Mouse (Mus musculus) stomach, embryonic 14.5 days (tissue): Measurements from ENCODE around the gene Hnrnpa0. TPM values are rescaled to one million over a fixed set of nuclear protein-coding genes. Genes with fewer than 3 reads are reported as not detected.
A peak's percentile ranks its signal among the peaks of the same experiment; 100 is the strongest.

Experiments used
- ATAC-seq: fragments of 200-750 bp; cut with Nextera tagmentation; 2 replicates; pipeline ENCODE4 v1.8.0; 2017; ENCODE audit warnings: low read depth, moderate TSS enrichment; ENCODE audit not compliant: insufficient number of reproducible peaks, insufficient read depth, low FRiP score
- H3K27ac ChIP-seq: fragments of 300-500 bp; sonication (generic); 2 replicates; pipeline ENCODE4 v1.5.1; 2014; ENCODE audit warnings: mild to moderate bottlenecking, low read length, moderate library complexity, mixed read lengths
- H3K27me3 ChIP-seq: fragments of 300-500 bp; sonication (generic); 2 replicates; pipeline ENCODE4 v1.6.1; 2014; ENCODE audit warnings: low read length, control low read depth, mixed read lengths; ENCODE audit not compliant: control insufficient read depth, insufficient read depth
- H3K36me3 ChIP-seq: fragments of 300-500 bp; sonication (generic); 2 replicates; pipeline ENCODE4 v1.6.1; 2014; ENCODE audit warnings: mild to moderate bottlenecking, control low read depth, low read length, moderate library complexity, mixed read lengths; ENCODE audit not compliant: control insufficient read depth, insufficient read depth
- H3K4me1 ChIP-seq: fragments of 300-500 bp; sonication (generic); 2 replicates; pipeline ENCODE4 v1.6.1; 2014; ENCODE audit warnings: low read length, control low read depth, mixed read lengths; ENCODE audit not compliant: control insufficient read depth, insufficient read depth
- H3K4me2 ChIP-seq: fragments of 300-500 bp; sonication (generic); replicated peaks from 2 replicates; pipeline ENCODE4 v1.6.1; 2014; ENCODE audit warnings: low read depth, low read length, control low read depth
- H3K4me3 ChIP-seq: fragments of 300-500 bp; sonication (generic); 2 replicates; pipeline ENCODE4 v1.5.1; 2014; ENCODE audit warnings: low read depth, low read length, control low read depth
- H3K9ac ChIP-seq: fragments of 300-500 bp; sonication (generic); replicated peaks from 2 replicates; pipeline ENCODE4 v1.6.1; 2014; ENCODE audit warnings: low read depth, mild to moderate bottlenecking, control low read depth, low read length, moderate library complexity, mixed read lengths
- H3K9me3 ChIP-seq: fragments of 300-500 bp; sonication (generic); 2 replicates; pipeline ENCODE4 v1.6.1; 2016; ENCODE audit warnings: low read depth, low read length, control low read depth; ENCODE audit not compliant: control insufficient read depth
- WGBS: fragments of 180-500 bp; shearing (Covaris S2); extraction: QIAGEN DNeasy Blood & Tissue Kit; methylation state at CpG from one replicate; pipeline ENCODE4 v1.1.7; 2014; 5-methylcytosine and 5-hydroxymethylcytosine counted together
- polyA plus RNA-seq: library from polyadenylated mRNA; unstranded; fragments of >200 nt; fragmentation: Nextera tagmentation; extraction: Ambion mirVana; gene quantifications from 2 replicates; pipeline ENCODE4 v1.2.1, GENCODE M21; 2014

The Hnrnpa0 gene
- polyA plus RNA-seq, result 51.2 and 53.1 TPM in 2 replicates

GRCm38 (mm10) chr13:58128396-58128767 lies at the start of gene Hnrnpa0:
Gene Hnrnpa0, minus strand, starts transcription at chr13:58128556.
- 0% methylated on average over 27 of the region's 62 CpGs for WGBS
- Histone ChIP-seq H3K27me3 (no peaks in the 10 kb centered on the region), H3K27ac (peak within 1 kb of the TSS; percentile 99), H3K4me2 (peak within 1 kb of the TSS; percentile 64), H3K9me3 (no peaks in the 10 kb centered on the region), H3K9ac (peak within 1 kb of the TSS; percentile 100), H3K4me3 (peak within 1 kb of the TSS; percentile 97), H3K36me3 (peaks cover 9% of the 10 kb centered on the region; the same call in 1 of the 2 replicates), H3K4me1 (peaks cover 31% of the 10 kb centered on the region; the same call in 1 of the 2 replicates)
- ATAC-seq, result peak; percentile 93

- Histone ChIP-seq H3K4me3 (no peak overlapping the region), H3K9ac (no peak overlapping the region), H3K9me3 (no peaks in the 10 kb centered on the region), H3K4me1 (no peaks in the 10 kb centered on the region), H3K27me3 (no peaks in the 10 kb centered on the region), H3K4me2 (no peak overlapping the region), H3K36me3 (peaks cover 39% of the 10 kb centered on the region), H3K27ac (no peak overlapping the region)
- no peak for ATAC-seq
- 89% methylated on average over 9 of the region's 9 CpGs for WGBS
Measured at GRCm38 (mm10) chr13:58177511-58178208, 49.3 kb upstream of the Hnrnpa0 start.

- Histone ChIP-seq H3K27me3 (no peaks in the 10 kb centered on the region), H3K4me3 (no peak overlapping the region), H3K4me1 (no peaks in the 10 kb centered on the region), H3K4me2 (no peak overlapping the region), H3K9ac (no peak overlapping the region), H3K36me3 (peaks cover 30% of the 10 kb centered on the region), H3K9me3 (no peaks in the 10 kb centered on the region), H3K27ac (no peak overlapping the region)
- no peak for ATAC-seq
- WGBS, result 71% methylated on average over 3 of the region's 3 CpGs
Measured at GRCm38 (mm10) chr13:58176105-58176504, 47.7 kb upstream of the Hnrnpa0 start.

GRCm38 (mm10) chr13:58168119-58168518 lies 39.8 kb upstream of the Hnrnpa0 start:
- no peak for ATAC-seq
- Histone ChIP-seq H3K36me3 (peaks cover 4% of the 10 kb centered on the region; the same call in 1 of the 2 replicates), H3K27me3 (no peaks in the 10 kb centered on the region), H3K9ac (no peak overlapping the region), H3K4me2 (no peak overlapping the region), H3K4me1 (no peaks in the 10 kb centered on the region), H3K27ac (no peak overlapping the region), H3K9me3 (no peaks in the 10 kb centered on the region), H3K4me3 (no peak overlapping the region)

- 94% methylated on average over 12 of the region's 12 CpGs for WGBS
- no peak overlapping the region for H3K4me2 ChIP-seq
Measured at GRCm38 (mm10) chr13:58163343-58163742, 35.0 kb upstream of the Hnrnpa0 start.

GRCm38 (mm10) chr13:58160761-58161160 lies 32.4 kb upstream of the Hnrnpa0 start:
- H3K4me1 ChIP-seq, result peaks cover 5% of the 10 kb centered on the region; the same call in 1 of the 2 replicates
- WGBS, result 97% methylated on average over 15 of the region's 15 CpGs
- 0 out of 2 replicates have a peak, but pooled peaks cover 3% of the 10 kb centered on the region for H3K9me3 ChIP-seq
- H3K9ac ChIP-seq, result no peak overlapping the region
- ATAC-seq, result no peak
- H3K36me3 ChIP-seq, result 0 out of 2 replicates have a peak, but pooled peaks cover 11% of the 10 kb centered on the region
- H3K4me2 ChIP-seq, result no peak overlapping the region
- H3K27me3 ChIP-seq, result no peaks in the 10 kb centered on the region
- H3K4me3 ChIP-seq, result no peak overlapping the region
- H3K27ac ChIP-seq, result no peak overlapping the region

More at GRCm38 (mm10) chr13:58163343-58163742, 35.0 kb upstream of the Hnrnpa0 start:
- no peak overlapping the region for H3K27ac ChIP-seq
- 0 out of 2 replicates have a peak, but pooled peaks cover 3% of the 10 kb centered on the region for H3K9me3 ChIP-seq
- H3K4me1 ChIP-seq, result no peaks in the 10 kb centered on the region
- 0 out of 2 replicates have a peak, but pooled peaks cover 11% of the 10 kb centered on the region for H3K36me3 ChIP-seq
- ATAC-seq, result no peak
- H3K9ac ChIP-seq, result no peak overlapping the region
- no peaks in the 10 kb centered on the region for H3K27me3 ChIP-seq
- no peak overlapping the region for H3K4me3 ChIP-seq

GRCm38 (mm10) chr13:58158099-58158912 lies 29.9 kb upstream of the Hnrnpa0 start:
- ATAC-seq, result peak; percentile 30
- Histone ChIP-seq H3K27me3 (no peaks in the 10 kb centered on the region), H3K4me1 (peaks cover 5% of the 10 kb centered on the region; the same call in 1 of the 2 replicates), H3K9me3 (0 out of 2 replicates have a peak, but pooled peaks cover 3% of the 10 kb centered on the region), H3K27ac (peak overlapping the region; percentile 39; the same call in 1 of the 2 replicates), H3K4me3 (peak overlapping the region; percentile 62), H3K4me2 (peak overlapping the region; percentile 78), H3K9ac (peak overlapping the region; percentile 52), H3K36me3 (0 out of 2 replicates have a peak, but pooled peaks cover 8% of the 10 kb centered on the region)
- 9% methylated on average over 16 of the region's 16 CpGs for WGBS

GRCm38 (mm10) chr13:58157447-58158098 lies 29.2 kb upstream of the Hnrnpa0 start, which contains the start of gene Idnk:
Gene Idnk, plus strand, starts transcription at chr13:58157649.
- Histone ChIP-seq H3K36me3 (0 out of 2 replicates have a peak, but pooled peaks cover 8% of the 10 kb centered on the region), H3K4me2 (peak within 1 kb of the TSS; percentile 78), H3K9ac (peak within 1 kb of the TSS; percentile 52), H3K4me3 (peak within 1 kb of the TSS; percentile 62), H3K9me3 (0 out of 2 replicates have a peak, but pooled peaks cover 3% of the 10 kb centered on the region), H3K27ac (peak within 1 kb of the TSS; percentile 39; the same call in 1 of the 2 replicates), H3K27me3 (no peaks in the 10 kb centered on the region), H3K4me1 (peaks cover 5% of the 10 kb centered on the region; the same call in 1 of the 2 replicates)
- ATAC-seq, result peak; percentile 88
- WGBS, result under 1% methylated on average over 30 of the region's 30 CpGs
